Mouse (Mus musculus): ENCODE results near the gene Smarcd1.

GRCm38 (mm10) chr15:99668881-99669280 is 33.0 kb upstream of the Smarcd1 start:
- TF ChIP-seq POLR2A (IDR thresholded peaks at IDR 0.05; ENCODE audit: control insufficient read depth, low read depth, low read length) (no peak), CTCF (IDR thresholded peaks at IDR 0.05; ENCODE audit: control insufficient read depth, insufficient read depth, insufficient replicate concordance, low read depth, low read length) (peak; percentile 87)

Measured in testis, adult 2 months (tissue).